Mouse (Mus musculus) CH12.LX (cell line): Measurements from ENCODE around the gene Noa1.
A peak's percentile ranks its signal among the peaks of the same experiment; 100 is the strongest.

Experiments used
- CTCF ChIP-seq, 2 experiments: IDR thresholded peaks in 1 of 2; conservative IDR thresholded peaks in 1 of 2; 2 replicates each; pipeline ENCODE4 v1.5.1; 2011 to 2012; ENCODE audit warnings: low read depth in 2 of 2, low read length in 2 of 2, improper control_type of control experiment in 1 of 2, inconsistent platforms in 1 of 2, mild to moderate bottlenecking in 1 of 2, moderate library complexity in 1 of 2
- GABPA ChIP-seq: IDR thresholded peaks from 2 replicates; pipeline ENCODE4 v1.6.1; 2012; ENCODE audit warnings: low read depth, low read length, improper control_type of control experiment, inconsistent platforms; ENCODE audit not compliant: insufficient replicate concordance
- KAT2A ChIP-seq: IDR thresholded peaks from 2 replicates; pipeline ENCODE4 v1.6.1; 2012; ENCODE audit warnings: low read length, improper control_type of control experiment, inconsistent platforms; ENCODE audit not compliant: insufficient replicate concordance
- POLR2A ChIP-seq: IDR thresholded peaks from 2 replicates; pipeline ENCODE4 v1.6.1; 2011; ENCODE audit warnings: low read depth, mild to moderate bottlenecking, improper control_type of control experiment, low read length
- POLR2AphosphoS2 ChIP-seq: IDR thresholded peaks from 2 replicates; pipeline ENCODE4 v1.6.1; 2011; ENCODE audit warnings: low read depth, low read length, improper control_type of control experiment
- RCOR1 ChIP-seq: conservative IDR thresholded peaks from 2 replicates; pipeline ENCODE4 v1.6.1; 2012; ENCODE audit warnings: low read depth, mild to moderate bottlenecking, inconsistent platforms, low read length, improper control_type of control experiment

DNA sequence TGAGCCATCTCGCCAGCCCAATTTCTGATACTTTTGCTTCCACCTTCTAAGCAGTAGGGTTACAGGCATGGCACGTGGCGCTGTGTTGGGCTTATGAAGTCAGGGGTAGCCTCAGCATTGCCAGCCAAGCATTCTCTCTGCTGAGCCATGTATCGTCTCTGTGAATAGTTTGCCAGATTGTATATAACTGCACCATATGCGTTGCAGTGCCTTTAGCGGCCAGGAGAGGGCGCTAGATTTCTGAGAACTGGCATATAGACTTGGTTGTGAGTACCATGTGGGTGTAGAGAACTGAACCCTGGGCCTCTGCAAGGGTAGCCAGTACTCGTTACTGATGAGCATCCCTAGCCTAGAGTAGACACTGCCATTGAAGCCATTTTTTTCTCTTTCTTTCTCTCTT is 40.5 kb downstream of the Noa1 start:
- TF ChIP-seq CTCF (conservative IDR thresholded peaks at IDR 0.05 in 1 of 2, IDR thresholded peaks at IDR 0.05 in 1 of 2; ENCODE audit: low read depth in 2 of 2, low read length in 2 of 2) (peak; percentile 33 to 47; a peak in 3 of 4 replicates), KAT2A (no peak), GABPA (no peak), POLR2AphosphoS2 (no peak), POLR2A (no peak), RCOR1 (no peak)
